Mouse (Mus musculus): ENCODE measurements at regions not wholly inside any gene's neighbourhood (a gene's known extent, or its start where the extent isn't known, plus 50 kb on each side); places are given as distances from the start of the nearest gene placed in this dataset.

DNA sequence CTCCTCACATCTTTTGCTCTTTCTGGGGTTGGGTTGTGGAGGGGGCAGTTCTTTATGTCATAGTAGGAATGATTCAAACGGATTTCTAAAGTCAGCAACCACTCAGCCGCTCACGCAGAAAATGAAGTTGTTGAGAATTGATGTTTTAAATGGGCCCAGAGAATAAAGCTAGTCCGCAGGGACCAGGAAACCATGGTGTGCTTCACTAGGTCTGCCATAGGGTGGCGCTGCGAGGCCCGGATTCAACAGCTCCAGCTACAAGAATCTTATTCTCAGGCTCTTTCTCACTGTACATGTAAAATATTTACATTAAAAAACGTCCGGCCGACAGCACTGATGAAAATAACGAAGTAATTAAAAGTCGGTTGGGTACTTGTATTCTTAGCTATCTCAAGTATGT, 164.0 kb upstream of the Cep162 start:
- Histone ChIP-seq H3K27ac (no peak overlapping the region), H3K4me3 (ENCODE audit: low read length) (no peak overlapping the region), H3K9ac (replicated peaks; ENCODE audit: low read length) (no peak overlapping the region), H3K27me3 (ENCODE audit: insufficient read depth, low read length) (no peaks in the 10 kb centered on the region), H3K36me3 (ENCODE audit: insufficient read depth, low read length) (no peaks in the 10 kb centered on the region), H3K4me2 (ENCODE audit: low read depth, low read length) (no peak overlapping the region), H3K9me3 (ENCODE audit: low read length) (no peaks in the 10 kb centered on the region), H3K4me1 (ENCODE audit: insufficient read depth, low read length) (no peaks in the 10 kb centered on the region)
- 12% methylated on average over 12 of the region's 12 CpGs for WGBS
- ATAC-seq (peak; percentile 76; the same call in 1 of the 2 replicates), DNase-seq (ENCODE audit: low spot score) (peak; percentile 80)
- TF ChIP-seq CTCF (IDR thresholded peaks at IDR 0.05; ENCODE audit: low read depth) = peak; percentile 80

DNA sequence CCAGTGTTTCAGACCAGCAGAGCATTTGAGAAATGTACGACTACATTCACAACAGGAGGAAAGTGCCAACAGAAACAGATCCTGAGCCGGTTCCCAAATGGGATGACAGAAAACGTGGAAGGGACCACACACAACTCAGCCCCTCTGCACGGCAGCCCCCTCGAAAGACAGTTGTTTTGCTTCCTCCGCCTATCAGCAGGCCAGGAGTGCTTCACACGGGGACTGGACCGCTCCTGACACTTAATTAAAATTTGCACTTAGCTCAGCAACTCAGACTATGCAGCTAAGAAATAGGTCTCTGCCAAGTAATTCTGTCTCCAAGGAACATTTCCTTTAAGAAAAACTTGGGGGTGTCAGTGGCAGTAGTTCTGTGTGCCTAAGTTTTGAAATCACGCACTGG, 157.6 kb upstream of the Cep162 start:
- Histone ChIP-seq H3K9ac (replicated peaks; ENCODE audit: low read length) (no peak overlapping the region), H3K27me3 (ENCODE audit: insufficient read depth, low read length) (no peaks in the 10 kb centered on the region), H3K4me3 (ENCODE audit: low read length) (no peak overlapping the region), H3K27ac (no peak overlapping the region), H3K4me1 (ENCODE audit: insufficient read depth, low read length) (no peaks in the 10 kb centered on the region), H3K36me3 (ENCODE audit: insufficient read depth, low read length) (no peaks in the 10 kb centered on the region), H3K9me3 (ENCODE audit: low read length) (no peaks in the 10 kb centered on the region), H3K4me2 (ENCODE audit: low read depth, low read length) (0 out of 2 replicates have a peak overlapping the region, but pooled peaks have one; percentile 13)
- DNase-seq (ENCODE audit: low spot score) (no peak), ATAC-seq (no peak)
- TF ChIP-seq CTCF (IDR thresholded peaks at IDR 0.05; ENCODE audit: low read depth) = no peak
- WGBS = 44% methylated on average over 9 of the region's 9 CpGs

GRCm38 (mm10) chr9:87411044-87411443, 155.7 kb upstream of the Cep162 start:
- Histone ChIP-seq H3K4me2 (ENCODE audit: low read depth, low read length) (no peak overlapping the region), H3K9ac (replicated peaks; ENCODE audit: low read length) (no peak overlapping the region), H3K4me3 (ENCODE audit: low read length) (no peak overlapping the region), H3K27ac (no peak overlapping the region), H3K4me1 (ENCODE audit: insufficient read depth, low read length) (no peaks in the 10 kb centered on the region), H3K36me3 (ENCODE audit: insufficient read depth, low read length) (no peaks in the 10 kb centered on the region), H3K9me3 (ENCODE audit: low read length) (no peaks in the 10 kb centered on the region), H3K27me3 (ENCODE audit: insufficient read depth, low read length) (no peaks in the 10 kb centered on the region)
- WGBS = 82% methylated on average over 7 of the region's 7 CpGs
- ATAC-seq (no peak), DNase-seq (ENCODE audit: low spot score) (no peak)
- no peak for TF ChIP-seq CTCF (IDR thresholded peaks at IDR 0.05; ENCODE audit: low read depth)

- H3K4me1 ChIP-seq (ENCODE audit: insufficient read depth, low read length) = no peaks in the 10 kb centered on the region
- no peaks in the 10 kb centered on the region for H3K9me3 ChIP-seq (ENCODE audit: low read length)
- ATAC-seq (no peak), DNase-seq (ENCODE audit: low spot score) (no peak)
- no peak overlapping the region for H3K9ac ChIP-seq (replicated peaks; ENCODE audit: low read length)
- H3K27me3 ChIP-seq (ENCODE audit: insufficient read depth, low read length) = no peaks in the 10 kb centered on the region
- no peaks in the 10 kb centered on the region for H3K36me3 ChIP-seq (ENCODE audit: insufficient read depth, low read length)
- TF ChIP-seq CTCF (IDR thresholded peaks at IDR 0.05; ENCODE audit: low read depth) = no peak
- no peak overlapping the region for H3K4me2 ChIP-seq (ENCODE audit: low read depth, low read length)
- 93% methylated on average over 3 of the region's 3 CpGs for WGBS
- no peak overlapping the region for H3K4me3 ChIP-seq (ENCODE audit: low read length)
- no peak overlapping the region for H3K27ac ChIP-seq
These were observed 154.4 kb upstream of the Cep162 start for GRCm38 (mm10) chr9:87409736-87410135.

DNA sequence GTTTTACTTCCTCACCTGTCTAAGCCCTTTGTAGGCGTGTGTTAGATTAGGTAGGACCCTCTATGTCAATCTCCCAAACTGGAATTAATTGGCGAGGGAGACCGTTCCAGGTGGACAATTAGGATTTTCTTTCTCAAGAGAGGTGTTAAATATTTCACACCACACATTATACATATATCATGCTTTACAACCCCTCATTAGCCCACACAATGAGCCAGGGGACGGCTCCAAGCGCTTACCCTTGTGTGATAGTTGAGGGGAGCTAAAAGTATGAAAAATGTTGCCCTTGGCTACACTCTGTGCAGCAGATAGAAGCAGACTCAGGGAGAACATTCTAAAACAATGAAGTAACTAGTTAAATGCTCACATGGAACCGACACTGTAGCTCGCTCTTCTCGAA, 153.5 kb upstream of the Cep162 start:
- no peaks in the 10 kb centered on the region for H3K9me3 ChIP-seq (ENCODE audit: low read length)
- 85% methylated on average over 8 of the region's 8 CpGs for WGBS

GRCm38 (mm10) chr9:87406476-87406875, 151.1 kb upstream of the Cep162 start:
- no peaks in the 10 kb centered on the region for H3K36me3 ChIP-seq (ENCODE audit: insufficient read depth, low read length)
- H3K4me2 ChIP-seq (ENCODE audit: low read depth, low read length) = no peak overlapping the region
- WGBS = 83% methylated on average over 12 of the region's 12 CpGs
- ATAC-seq (no peak), DNase-seq (ENCODE audit: low spot score) (no peak)
- no peak overlapping the region for H3K9ac ChIP-seq (replicated peaks; ENCODE audit: low read length)
- no peak overlapping the region for H3K27ac ChIP-seq
- H3K4me1 ChIP-seq (ENCODE audit: insufficient read depth, low read length) = no peaks in the 10 kb centered on the region
- no peaks in the 10 kb centered on the region for H3K27me3 ChIP-seq (ENCODE audit: insufficient read depth, low read length)
- H3K4me3 ChIP-seq (ENCODE audit: low read length) = no peak overlapping the region
- H3K9me3 ChIP-seq (ENCODE audit: low read length) = no peaks in the 10 kb centered on the region
- no peak for TF ChIP-seq CTCF (IDR thresholded peaks at IDR 0.05; ENCODE audit: low read depth)

More for the DNA sequence above, 153.5 kb upstream of the Cep162 start:
- Histone ChIP-seq H3K27me3 (ENCODE audit: insufficient read depth, low read length) (no peaks in the 10 kb centered on the region), H3K4me2 (ENCODE audit: low read depth, low read length) (no peak overlapping the region), H3K36me3 (ENCODE audit: insufficient read depth, low read length) (no peaks in the 10 kb centered on the region), H3K27ac (no peak overlapping the region), H3K9ac (replicated peaks; ENCODE audit: low read length) (no peak overlapping the region), H3K4me3 (ENCODE audit: low read length) (no peak overlapping the region), H3K4me1 (ENCODE audit: insufficient read depth, low read length) (no peaks in the 10 kb centered on the region)
- ATAC-seq = no peak
- no peak for TF ChIP-seq CTCF (IDR thresholded peaks at IDR 0.05; ENCODE audit: low read depth)
- DNase-seq (ENCODE audit: low spot score) = no peak

GRCm38 (mm10) chr9:87405115-87405720, 149.9 kb upstream of the Cep162 start:
- DNase-seq (ENCODE audit: low spot score) (no peak), ATAC-seq (no peak)
- TF ChIP-seq CTCF (IDR thresholded peaks at IDR 0.05; ENCODE audit: low read depth) = no peak
- no peak overlapping the region for H3K4me3 ChIP-seq (ENCODE audit: low read length)
- H3K4me1 ChIP-seq (ENCODE audit: insufficient read depth, low read length) = no peaks in the 10 kb centered on the region
- H3K27ac ChIP-seq = no peak overlapping the region
- H3K9me3 ChIP-seq (ENCODE audit: low read length) = no peaks in the 10 kb centered on the region
- H3K9ac ChIP-seq (replicated peaks; ENCODE audit: low read length) = no peak overlapping the region
- H3K36me3 ChIP-seq (ENCODE audit: insufficient read depth, low read length) = no peaks in the 10 kb centered on the region
- no peaks in the 10 kb centered on the region for H3K27me3 ChIP-seq (ENCODE audit: insufficient read depth, low read length)
- H3K4me2 ChIP-seq (ENCODE audit: low read depth, low read length) = no peak overlapping the region
- 93% methylated on average over 7 of the region's 7 CpGs for WGBS
